Mouse (Mus musculus) embryo, embryonic 10 days (tissue): ENCODE results near the gene Gphn.
"Not testable (repeated sequence)": the region's sequence is repeated elsewhere in the genome, so short reads cannot be mapped to it uniquely, and the experiment has no call there.

ENCODE experiments used
- DNase-seq: peaks from one replicate; pipeline ENCODE4 v3.0.0-alpha.2; 2015; ENCODE audit warnings: low spot score

The Gphn gene

GRCm38 (mm10) chr12:78356472-78356871 lies 130.3 kb downstream of the Gphn start:
- no peak for DNase-seq

- DNase-seq: no peak
Observed at GRCm38 (mm10) chr12:78389267-78389666, 163.1 kb downstream of the Gphn start.

GRCm38 (mm10) chr12:78395297-78395696 lies 169.1 kb downstream of the Gphn start:
- DNase-seq: no peak

GRCm38 (mm10) chr12:78407518-78407917 lies 181.3 kb downstream of the Gphn start:
- DNase-seq: not testable (repeated sequence)

- DNase-seq: no peak
Observed at GRCm38 (mm10) chr12:78522176-78522575, 296.0 kb downstream of the Gphn start.

GRCm38 (mm10) chr12:78522804-78523394 lies 296.7 kb downstream of the Gphn start:
- no peak for DNase-seq

GRCm38 (mm10) chr12:78537590-78537989 lies 311.4 kb downstream of the Gphn start:
- DNase-seq: not testable (repeated sequence)

- no peak for DNase-seq
Observed at GRCm38 (mm10) chr12:78550913-78551312, 324.7 kb downstream of the Gphn start.

- no peak for DNase-seq
Observed at GRCm38 (mm10) chr12:78631816-78632215, 405.6 kb downstream of the Gphn start.

GRCm38 (mm10) chr12:78639466-78639865 lies 413.3 kb downstream of the Gphn start:
- peak; percentile 37 for DNase-seq

- DNase-seq: peak; percentile 9
Observed at GRCm38 (mm10) chr12:78640086-78640485, 413.9 kb downstream of the Gphn start.

GRCm38 (mm10) chr12:78641220-78641619 lies 415.0 kb downstream of the Gphn start:
- no peak for DNase-seq

- no peak for DNase-seq
Observed at GRCm38 (mm10) chr12:78643691-78644090, 417.5 kb downstream of the Gphn start.

- no peak for DNase-seq
Observed at GRCm38 (mm10) chr12:78645282-78645681, 419.1 kb downstream of the Gphn start.

GRCm38 (mm10) chr12:78659718-78660304 lies 433.6 kb downstream of the Gphn start:
- DNase-seq: no peak

GRCm38 (mm10) chr12:78678101-78678806 lies 452.1 kb downstream of the Gphn start:
- no peak for DNase-seq

- DNase-seq: no peak
Observed at GRCm38 (mm10) chr12:78678807-78679189, 452.6 kb downstream of the Gphn start.

GRCm38 (mm10) chr12:78681048-78681447 lies 454.9 kb downstream of the Gphn start:
- no peak for DNase-seq

- DNase-seq: no peak
Observed at GRCm38 (mm10) chr12:78682279-78682678, 456.1 kb downstream of the Gphn start.

- DNase-seq: no peak
Observed at GRCm38 (mm10) chr12:78685669-78686215, 459.6 kb downstream of the Gphn start.

GRCm38 (mm10) chr12:78688876-78689275 lies 462.7 kb downstream of the Gphn start:
- no peak for DNase-seq

- DNase-seq: no peak
Observed at GRCm38 (mm10) chr12:78691325-78691724, 465.1 kb downstream of the Gphn start, which contains the start of gene Fam71d. Fam71d (plus strand) TSS chr12:78691535.

GRCm38 (mm10) chr12:78693281-78693680 lies 467.1 kb downstream of the Gphn start:
- DNase-seq: no peak
